Mouse (Mus musculus): ENCODE data around the gene Fhl3. TPM values are rescaled to one million over a fixed set of nuclear protein-coding genes. Genes with fewer than 3 reads are reported as not detected.
A peak's percentile ranks its signal among the peaks of the same experiment; 100 is the strongest.

Fhl3 gene
- polyA plus RNA-seq, 1 experiment, result 206 TPM

DNA sequence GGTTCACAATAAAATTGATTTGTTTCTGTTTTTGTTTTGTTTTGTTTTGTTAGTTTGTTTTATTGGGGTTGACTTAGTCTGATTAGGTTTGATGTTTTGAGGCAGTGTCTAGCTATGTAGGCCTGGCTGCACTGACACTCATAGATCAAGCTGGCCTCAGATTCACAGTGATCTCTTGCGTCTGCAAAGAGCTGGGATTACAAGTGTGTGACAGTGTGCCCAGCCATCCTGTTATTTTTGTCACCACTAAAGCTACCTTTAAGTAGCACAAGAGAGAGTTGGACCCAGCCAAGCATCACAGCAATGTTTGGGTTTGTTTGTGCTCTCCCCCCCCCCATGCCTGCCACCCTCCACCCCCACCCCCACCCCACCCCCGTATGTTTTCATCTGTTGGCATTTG, 5.9 kb upstream of the Fhl3 start:
- Histone ChIP-seq H3K79me3 (ENCODE audit: low read depth) (peaks cover 31% of the 10 kb centered on the region), H3K27me3 (ENCODE audit: control insufficient read depth, insufficient read depth, insufficient read length) (no peaks in the 10 kb centered on the region), H3ac (ENCODE audit: control insufficient read depth, insufficient read length, low read depth) (no peak overlapping the region), H3K4me3 (ENCODE audit: insufficient read depth, poor library complexity, severe bottlenecking) (no peak overlapping the region), H3K79me2 (ENCODE audit: control insufficient read depth, insufficient read depth) (peaks cover 39% of the 10 kb centered on the region), H3K36me3 (ENCODE audit: control insufficient read depth, insufficient read depth) (peaks cover 11% of the 10 kb centered on the region)
- no peak for TF ChIP-seq MAX (IDR thresholded peaks at IDR 0.05)
- TF ChIP-seq FOSL1 (IDR thresholded peaks at IDR 0.05; ENCODE audit: insufficient read depth, low read length, poor library complexity, severe bottlenecking), result no peak
- no peak for TF ChIP-seq CEBPB (IDR thresholded peaks at IDR 0.05; ENCODE audit: low read depth)
- no peak for TF ChIP-seq MYOG (IDR thresholded peaks at IDR 0.05; ENCODE audit: control insufficient read depth, extremely low read depth, insufficient read length)
- TF ChIP-seq CTCF (IDR thresholded peaks at IDR 0.05; ENCODE audit: control insufficient read depth, insufficient read depth, insufficient read length), result no peak
- TF ChIP-seq USF1 (IDR thresholded peaks at IDR 0.05; ENCODE audit: low read depth), result no peak
- TF ChIP-seq MYOD1 (IDR thresholded peaks at IDR 0.05; ENCODE audit: control insufficient read depth, insufficient read length, low read depth), result no peak

DNA sequence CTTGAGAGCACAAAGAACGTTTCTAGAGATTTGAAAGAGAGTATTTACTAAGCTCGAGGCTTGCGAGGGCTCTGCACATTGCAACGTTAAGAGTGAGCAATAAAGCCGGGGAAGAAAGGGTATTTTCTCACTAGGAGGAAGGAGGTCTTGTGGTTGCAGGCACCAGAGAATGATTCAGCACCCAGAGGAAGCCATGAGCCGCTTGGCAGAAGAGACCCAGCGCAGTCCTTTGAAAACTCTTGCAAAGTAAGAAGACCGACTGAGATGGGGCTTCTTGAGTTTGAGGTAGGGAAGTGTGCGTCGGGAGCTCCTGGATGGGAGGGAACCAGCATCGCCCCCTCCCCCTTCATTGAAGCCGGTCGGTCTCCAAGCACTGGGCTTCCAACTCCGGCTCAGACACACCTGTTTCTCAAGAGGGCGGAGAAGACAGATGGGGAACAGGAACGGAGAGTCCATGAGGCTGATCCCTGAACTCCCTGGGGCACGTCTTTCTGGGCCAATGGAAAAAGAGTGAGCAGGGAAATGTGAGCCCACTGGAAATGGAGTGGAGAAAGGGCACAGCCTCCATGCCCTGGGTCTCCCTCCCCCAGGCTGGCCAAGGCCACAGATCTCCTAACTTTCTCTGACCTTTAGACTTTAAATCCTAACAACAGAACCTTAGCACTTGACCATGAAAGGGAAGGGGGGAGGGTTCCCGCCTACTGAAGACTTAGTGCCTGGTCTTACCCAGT, 4.5 kb upstream of the Fhl3 start:
- TF ChIP-seq USF1 (IDR thresholded peaks at IDR 0.05; ENCODE audit: low read depth) (no peak), MYOD1 (IDR thresholded peaks at IDR 0.05; ENCODE audit: control insufficient read depth, insufficient read length, low read depth) (no peak), FOSL1 (IDR thresholded peaks at IDR 0.05; ENCODE audit: insufficient read depth, low read length, poor library complexity, severe bottlenecking) (no peak), MAX (IDR thresholded peaks at IDR 0.05) (no peak), CTCF (IDR thresholded peaks at IDR 0.05; ENCODE audit: control insufficient read depth, insufficient read depth, insufficient read length) (no peak), MYOG (IDR thresholded peaks at IDR 0.05; ENCODE audit: control insufficient read depth, extremely low read depth, insufficient read length) (no peak)
- no peak overlapping the region for H3ac ChIP-seq (ENCODE audit: control insufficient read depth, insufficient read length, low read depth)
- no peaks in the 10 kb centered on the region for H3K27me3 ChIP-seq (ENCODE audit: control insufficient read depth, insufficient read depth, insufficient read length)
- H3K4me3 ChIP-seq (ENCODE audit: insufficient read depth, poor library complexity, severe bottlenecking), result no peak overlapping the region
- peaks cover 30% of the 10 kb centered on the region for H3K79me2 ChIP-seq (ENCODE audit: control insufficient read depth, insufficient read depth)
- H3K79me3 ChIP-seq (ENCODE audit: low read depth), result peaks cover 25% of the 10 kb centered on the region
- peaks cover 9% of the 10 kb centered on the region for H3K36me3 ChIP-seq (ENCODE audit: control insufficient read depth, insufficient read depth)

DNA sequence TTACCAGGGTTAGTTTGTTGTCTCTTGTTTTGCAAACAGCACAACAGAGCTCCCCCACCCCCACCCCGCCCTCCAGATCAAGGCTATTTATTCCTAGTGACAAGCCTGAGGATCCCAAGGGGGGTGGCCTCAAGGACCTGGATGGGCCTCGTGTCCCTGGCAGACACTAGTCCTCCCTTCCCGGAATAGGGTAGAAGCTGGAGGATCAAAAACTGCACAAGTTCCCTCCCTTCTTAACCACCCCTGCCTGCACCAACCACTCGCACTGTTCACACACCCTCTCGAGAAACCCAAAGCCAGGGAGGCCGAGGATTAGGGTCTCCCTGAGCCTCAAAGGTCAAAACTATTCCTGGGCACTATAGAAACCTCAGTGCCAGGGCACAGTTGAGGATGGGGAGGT, 710 bp upstream of the Fhl3 start:
- Histone ChIP-seq H3K79me3 (ENCODE audit: low read depth) (peaks cover 38% of the 10 kb centered on the region), H3K27me3 (ENCODE audit: control insufficient read depth, insufficient read depth, insufficient read length) (no peaks in the 10 kb centered on the region), H3K4me3 (ENCODE audit: insufficient read depth, poor library complexity, severe bottlenecking) (peak overlapping the region; percentile 84), H3K79me2 (ENCODE audit: control insufficient read depth, insufficient read depth) (peaks cover 43% of the 10 kb centered on the region), H3ac (ENCODE audit: control insufficient read depth, insufficient read length, low read depth) (peak overlapping the region; percentile 65), H3K36me3 (ENCODE audit: control insufficient read depth, insufficient read depth) (peaks cover 12% of the 10 kb centered on the region)
- TF ChIP-seq USF1 (IDR thresholded peaks at IDR 0.05; ENCODE audit: low read depth), result no peak

DNA sequence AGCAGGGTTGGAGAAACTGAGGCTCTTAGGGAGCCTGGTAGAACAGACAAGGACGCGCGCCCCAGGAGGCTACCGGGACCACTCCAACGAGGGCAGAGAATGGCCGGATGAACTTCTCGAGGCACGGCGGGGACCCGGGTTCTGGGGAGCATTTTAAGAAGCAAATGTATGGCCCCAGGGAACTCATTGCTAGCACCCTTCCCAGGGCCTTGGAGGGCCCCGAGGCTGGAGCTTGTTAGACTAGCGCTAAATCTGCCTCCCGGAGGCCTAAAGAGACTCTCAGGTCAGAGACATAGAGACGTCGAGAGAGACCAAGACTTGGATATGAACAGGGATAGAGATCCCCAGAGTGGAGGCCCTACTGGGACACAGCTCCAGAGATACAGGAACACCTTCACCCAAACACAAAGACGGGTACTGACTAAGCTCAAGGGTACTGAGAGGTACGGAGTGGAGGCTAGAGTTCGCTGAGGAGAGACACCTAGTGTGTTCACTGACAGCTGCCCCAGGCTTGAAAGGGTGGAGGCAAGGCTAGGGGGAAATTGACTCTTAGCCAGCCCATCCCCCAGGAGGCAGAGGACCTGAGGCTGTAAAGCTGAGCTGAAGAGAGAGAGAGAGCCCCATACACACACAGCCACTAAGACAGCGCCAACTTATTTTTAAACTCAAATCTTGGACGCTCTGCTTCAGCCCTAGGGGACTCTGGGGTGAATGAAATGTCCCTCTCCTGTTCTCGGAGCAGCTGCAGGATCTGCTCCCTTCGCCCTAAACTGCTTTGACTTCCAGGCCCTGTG, 748 bp downstream of the Fhl3 start:
- peaks cover 58% of the 10 kb centered on the region for H3K79me2 ChIP-seq (ENCODE audit: control insufficient read depth, insufficient read depth)
- no peaks in the 10 kb centered on the region for H3K27me3 ChIP-seq (ENCODE audit: control insufficient read depth, insufficient read depth, insufficient read length)
- H3K79me3 ChIP-seq (ENCODE audit: low read depth), result peaks cover 52% of the 10 kb centered on the region
- H3K4me3 ChIP-seq (ENCODE audit: insufficient read depth, poor library complexity, severe bottlenecking), result peak overlapping the region; percentile 84
- H3K36me3 ChIP-seq (ENCODE audit: control insufficient read depth, insufficient read depth), result peaks cover 25% of the 10 kb centered on the region
- peak overlapping the region; percentile 94 for H3ac ChIP-seq (ENCODE audit: control insufficient read depth, insufficient read length, low read depth)
- TF ChIP-seq CEBPB (IDR thresholded peaks at IDR 0.05; ENCODE audit: low read depth) (no peak), MYOD1 (IDR thresholded peaks at IDR 0.05; ENCODE audit: control insufficient read depth, insufficient read length, low read depth) (no peak), MYOG (IDR thresholded peaks at IDR 0.05; ENCODE audit: control insufficient read depth, extremely low read depth, insufficient read length) (no peak), USF1 (IDR thresholded peaks at IDR 0.05; ENCODE audit: low read depth) (no peak), CTCF (IDR thresholded peaks at IDR 0.05; ENCODE audit: control insufficient read depth, insufficient read depth, insufficient read length) (no peak)

DNA sequence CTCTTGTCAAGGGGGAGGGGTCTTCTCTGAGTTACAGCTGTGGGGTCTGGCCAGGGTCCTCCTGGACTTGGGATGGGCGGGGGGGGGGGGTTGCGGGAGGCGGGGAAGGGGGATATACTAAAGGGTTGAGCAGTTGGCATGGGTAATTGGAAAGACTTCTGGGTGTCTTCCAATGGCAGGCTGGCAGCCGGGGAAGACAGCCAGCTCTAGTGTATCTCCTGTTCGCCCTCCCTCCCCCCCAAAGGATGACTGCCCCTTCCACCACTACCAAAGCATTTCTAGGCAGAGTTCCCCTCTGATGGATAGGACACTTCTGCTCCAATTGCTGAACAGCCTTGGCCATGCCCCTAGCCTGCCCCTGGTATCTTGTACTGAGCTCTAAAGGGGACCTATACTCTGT, 1.4 kb downstream of the Fhl3 start:
- Histone ChIP-seq H3K27me3 (ENCODE audit: control insufficient read depth, insufficient read depth, insufficient read length) (no peaks in the 10 kb centered on the region), H3ac (ENCODE audit: control insufficient read depth, insufficient read length, low read depth) (peak overlapping the region; percentile 94), H3K79me2 (ENCODE audit: control insufficient read depth, insufficient read depth) (peaks cover 64% of the 10 kb centered on the region), H3K36me3 (ENCODE audit: control insufficient read depth, insufficient read depth) (peaks cover 31% of the 10 kb centered on the region), H3K4me3 (ENCODE audit: insufficient read depth, poor library complexity, severe bottlenecking) (peak overlapping the region; percentile 84), H3K79me3 (ENCODE audit: low read depth) (peaks cover 59% of the 10 kb centered on the region)
- TF ChIP-seq MYOG (IDR thresholded peaks at IDR 0.05; ENCODE audit: control insufficient read depth, extremely low read depth, insufficient read length) (no peak), CEBPB (IDR thresholded peaks at IDR 0.05; ENCODE audit: low read depth) (no peak), CTCF (IDR thresholded peaks at IDR 0.05; ENCODE audit: control insufficient read depth, insufficient read depth, insufficient read length) (no peak), MAX (IDR thresholded peaks at IDR 0.05) (no peak), MYOD1 (IDR thresholded peaks at IDR 0.05; ENCODE audit: control insufficient read depth, insufficient read length, low read depth) (no peak), FOSL1 (IDR thresholded peaks at IDR 0.05; ENCODE audit: insufficient read depth, low read length, poor library complexity, severe bottlenecking) (no peak), USF1 (IDR thresholded peaks at IDR 0.05; ENCODE audit: low read depth) (no peak)

Data from C2C12 (cell line).